Mouse (Mus musculus) heart, adult 2 months (tissue): ENCODE results near the gene Dgkq. TPM values are rescaled to one million over a fixed set of nuclear protein-coding genes. Genes with fewer than 3 reads are reported as not detected.
A peak's percentile ranks its signal among the peaks of the same experiment; 100 is the strongest.

ENCODE experiments used
- DNase-seq, 2 experiments: peaks; one replicate each; pipeline ENCODE4 v3.0.0; 2021
- H3K27ac ChIP-seq: fragments of 200-600 bp; 2 replicates; pipeline ENCODE4 v1.8.1; 2022
- H3K27me3 ChIP-seq: fragments of 200-500 bp; 2 replicates; pipeline ENCODE4 v1.6.1; 2012; ENCODE audit warnings: mild to moderate bottlenecking, low read length, inconsistent platforms, mixed read lengths; ENCODE audit not compliant: control insufficient read depth, insufficient read depth
- H3K36me3 ChIP-seq: fragments of 200-500 bp; 2 replicates; pipeline ENCODE4 v1.6.1; 2012; ENCODE audit warnings: low read length, inconsistent platforms; ENCODE audit not compliant: control insufficient read depth, insufficient read depth
- H3K4me1 ChIP-seq: fragments of 200-500 bp; 2 replicates; pipeline ENCODE4 v1.6.1; 2011; ENCODE audit warnings: low read length; ENCODE audit not compliant: control insufficient read depth, insufficient read depth
- H3K4me3 ChIP-seq: fragments of 200-600 bp; 2 replicates; pipeline ENCODE4 v1.8.1; 2022
- H3K79me2 ChIP-seq: fragments of 200-500 bp; replicated peaks from 2 replicates; pipeline ENCODE4 v1.6.1; 2012; ENCODE audit warnings: mild to moderate bottlenecking, inconsistent platforms, low read length, moderate library complexity, mixed read lengths; ENCODE audit not compliant: control insufficient read depth, insufficient read depth
- H3K9ac ChIP-seq: fragments of 200-500 bp; 2 replicates; pipeline ENCODE4 v1.6.1; 2012; ENCODE audit warnings: low read depth, mild to moderate bottlenecking, control low read depth, inconsistent platforms, low read length, mixed read lengths
- CTCF ChIP-seq: fragments of 200-600 bp; IDR thresholded peaks from 2 replicates; pipeline ENCODE4 v1.8.1; 2022; ENCODE audit warnings: antibody characterized with exemption, mild to moderate bottlenecking, moderate library complexity
- EP300 ChIP-seq: fragments of 200-500 bp; IDR thresholded peaks from 2 replicates; pipeline ENCODE4 v1.6.1; 2011; ENCODE audit warnings: low read depth, low read length, control low read depth; ENCODE audit not compliant: insufficient read depth
- POLR2A ChIP-seq: fragments of 200-500 bp; IDR thresholded peaks from 2 replicates; pipeline ENCODE4 v1.6.1; 2011; ENCODE audit warnings: mild to moderate bottlenecking, low read depth, low read length, control low read depth; ENCODE audit not compliant: insufficient read depth
- WGBS: fragments of 180-500 bp; shearing (Covaris S2); methylation state at CpG from one replicate; pipeline ENCODE4 v1.1.7; 2018; 5-methylcytosine and 5-hydroxymethylcytosine counted together
- intact Hi-C: fragments of 180-260 bp; cut with DNase I; formaldehyde crosslinking; loops from one replicate; pipeline ENCODE4 v1.15.1; 2025
- polyA plus RNA-seq: library from polyadenylated mRNA; depleted of rRNA; stranded (reverse); fragments of >200 nt; gene quantifications from 2 replicates; pipeline ENCODE4 v1.2.3, GENCODE M21; 2012
- total RNA-seq, 2 experiments: library from RNA; stranded (reverse); gene quantifications; 2 replicates each; pipeline ENCODE4 v1.2.3; 2021

Dgkq gene
- total and polyA plus RNA-seq, 3 experiments: 5.0 to 9.2 (median 6.6) TPM

GRCm38 (mm10) chr5:108701341-108702021 lies 32.0 kb upstream of the Dgkq start:
- 79% methylated on average over 10 of the region's 10 CpGs for WGBS

GRCm38 (mm10) chr5:108700346-108700745 lies 30.9 kb upstream of the Dgkq start:
- H3K79me2 ChIP-seq: no peaks in the 10 kb centered on the region
- TF ChIP-seq CTCF (no peak), EP300 (no peak), POLR2A (no peak)
- H3K9ac ChIP-seq: no peak overlapping the region
- DNase-seq: no peak
- H3K4me3 ChIP-seq: no peak overlapping the region
- intact Hi-C loops: no loop called here
- H3K27me3 ChIP-seq: no peaks in the 10 kb centered on the region
- 59% methylated on average over 3 of the region's 3 CpGs for WGBS
- no peak overlapping the region for H3K27ac ChIP-seq
- H3K36me3 ChIP-seq: no peaks in the 10 kb centered on the region
- no peaks in the 10 kb centered on the region; the same call in 1 of the 2 replicates for H3K4me1 ChIP-seq

More at GRCm38 (mm10) chr5:108701341-108702021, 32.0 kb upstream of the Dgkq start:
- no peaks in the 10 kb centered on the region for H3K27me3 ChIP-seq
- H3K4me3 ChIP-seq: no peak overlapping the region
- TF ChIP-seq EP300: no peak
- TF ChIP-seq POLR2A: no peak
- TF ChIP-seq CTCF: no peak
- H3K79me2 ChIP-seq: no peaks in the 10 kb centered on the region
- H3K4me1 ChIP-seq: no peaks in the 10 kb centered on the region; the same call in 1 of the 2 replicates
- no peak overlapping the region for H3K27ac ChIP-seq
- no peak overlapping the region for H3K9ac ChIP-seq
- no peaks in the 10 kb centered on the region for H3K36me3 ChIP-seq
- intact Hi-C loops: no loop called here
- no peak for DNase-seq

- no peak overlapping the region for H3K9ac ChIP-seq
- H3K79me2 ChIP-seq: no peaks in the 10 kb centered on the region
- H3K36me3 ChIP-seq: no peaks in the 10 kb centered on the region
- WGBS: 66% methylated on average over 4 of the region's 4 CpGs
- no peak overlapping the region for H3K27ac ChIP-seq
- DNase-seq: no peak
- no peaks in the 10 kb centered on the region for H3K27me3 ChIP-seq
- intact Hi-C loops: no loop called here
- H3K4me3 ChIP-seq: no peak overlapping the region
- TF ChIP-seq CTCF (no peak), EP300 (no peak), POLR2A (no peak)
- peaks cover 5% of the 10 kb centered on the region for H3K4me1 ChIP-seq
These were observed 27.9 kb upstream of the Dgkq start for GRCm38 (mm10) chr5:108697341-108697753.

- Histone ChIP-seq H3K4me3 (no peak overlapping the region), H3K4me1 (peaks cover 5% of the 10 kb centered on the region), H3K27me3 (no peaks in the 10 kb centered on the region), H3K79me2 (no peaks in the 10 kb centered on the region), H3K9ac (no peak overlapping the region), H3K36me3 (no peaks in the 10 kb centered on the region), H3K27ac (no peak overlapping the region)
- TF ChIP-seq POLR2A (no peak), EP300 (no peak), CTCF (no peak)
- 76% methylated on average over 3 of the region's 3 CpGs for WGBS
- no peak for DNase-seq
- intact Hi-C loops: no loop called here
These were observed 27.1 kb upstream of the Dgkq start for GRCm38 (mm10) chr5:108696542-108696941.

- Histone ChIP-seq H3K4me1 (peaks cover 5% of the 10 kb centered on the region), H3K9ac (no peak overlapping the region), H3K27ac (no peak overlapping the region), H3K36me3 (no peaks in the 10 kb centered on the region), H3K27me3 (no peaks in the 10 kb centered on the region), H3K79me2 (no peaks in the 10 kb centered on the region), H3K4me3 (no peak overlapping the region)
- DNase-seq: no peak
- intact Hi-C loops: no loop called here
- TF ChIP-seq EP300: no peak
- TF ChIP-seq CTCF: no peak
- no peak for TF ChIP-seq POLR2A
- WGBS: 93% methylated on average over 12 of the region's 12 CpGs
These were observed 26.4 kb upstream of the Dgkq start for GRCm38 (mm10) chr5:108695861-108696260.

- peaks cover 5% of the 10 kb centered on the region for H3K4me1 ChIP-seq
- intact Hi-C loops: no loop called here
- H3K27me3 ChIP-seq: no peaks in the 10 kb centered on the region
- 2% methylated on average over 97 of the region's 99 CpGs for WGBS
- peak overlapping the region; percentile 45 for H3K27ac ChIP-seq
- no peaks in the 10 kb centered on the region for H3K79me2 ChIP-seq
- TF ChIP-seq POLR2A: no peak
- no peaks in the 10 kb centered on the region for H3K36me3 ChIP-seq
- peak overlapping the region; percentile 54 for H3K9ac ChIP-seq
- DNase-seq: peak; percentile 53 to 56
- peak overlapping the region; percentile 75 for H3K4me3 ChIP-seq
These were observed 25.1 kb upstream of the Dgkq start for GRCm38 (mm10) chr5:108694352-108695261.
